Mouse (Mus musculus) heart, adult 2 months (tissue): Measurements from ENCODE around the gene Pnma3. TPM values are rescaled to one million over a fixed set of nuclear protein-coding genes. Genes with fewer than 3 reads are reported as not detected.
"Not testable (repeated sequence)": the region's sequence is repeated elsewhere in the genome, so short reads cannot be mapped to it uniquely, and the experiment has no call there.

Source experiments
- DNase-seq, 2 experiments: peaks; one replicate each; pipeline ENCODE4 v3.0.0; 2021
- H3K27ac ChIP-seq: fragments of 200-600 bp; 2 replicates; pipeline ENCODE4 v1.8.1; 2022
- H3K27me3 ChIP-seq: fragments of 200-500 bp; 2 replicates; pipeline ENCODE4 v1.6.1; 2012; ENCODE audit warnings: mild to moderate bottlenecking, low read length, inconsistent platforms, mixed read lengths; ENCODE audit not compliant: control insufficient read depth, insufficient read depth
- H3K36me3 ChIP-seq: fragments of 200-500 bp; 2 replicates; pipeline ENCODE4 v1.6.1; 2012; ENCODE audit warnings: low read length, inconsistent platforms; ENCODE audit not compliant: control insufficient read depth, insufficient read depth
- H3K4me1 ChIP-seq: fragments of 200-500 bp; 2 replicates; pipeline ENCODE4 v1.6.1; 2011; ENCODE audit warnings: low read length; ENCODE audit not compliant: control insufficient read depth, insufficient read depth
- H3K4me3 ChIP-seq: fragments of 200-600 bp; 2 replicates; pipeline ENCODE4 v1.8.1; 2022
- H3K79me2 ChIP-seq: fragments of 200-500 bp; replicated peaks from 2 replicates; pipeline ENCODE4 v1.6.1; 2012; ENCODE audit warnings: mild to moderate bottlenecking, inconsistent platforms, low read length, moderate library complexity, mixed read lengths; ENCODE audit not compliant: control insufficient read depth, insufficient read depth
- H3K9ac ChIP-seq: fragments of 200-500 bp; 2 replicates; pipeline ENCODE4 v1.6.1; 2012; ENCODE audit warnings: low read depth, mild to moderate bottlenecking, control low read depth, inconsistent platforms, low read length, mixed read lengths
- CTCF ChIP-seq: fragments of 200-600 bp; IDR thresholded peaks from 2 replicates; pipeline ENCODE4 v1.8.1; 2022; ENCODE audit warnings: antibody characterized with exemption, mild to moderate bottlenecking, moderate library complexity
- EP300 ChIP-seq: fragments of 200-500 bp; IDR thresholded peaks from 2 replicates; pipeline ENCODE4 v1.6.1; 2011; ENCODE audit warnings: low read depth, low read length, control low read depth; ENCODE audit not compliant: insufficient read depth
- POLR2A ChIP-seq: fragments of 200-500 bp; IDR thresholded peaks from 2 replicates; pipeline ENCODE4 v1.6.1; 2011; ENCODE audit warnings: mild to moderate bottlenecking, low read depth, low read length, control low read depth; ENCODE audit not compliant: insufficient read depth
- WGBS: fragments of 180-500 bp; shearing (Covaris S2); methylation state at CpG from one replicate; pipeline ENCODE4 v1.1.7; 2018; 5-methylcytosine and 5-hydroxymethylcytosine counted together
- intact Hi-C: fragments of 180-260 bp; cut with DNase I; formaldehyde crosslinking; loops from one replicate; pipeline ENCODE4 v1.15.1; 2025
- polyA plus RNA-seq: library from polyadenylated mRNA; depleted of rRNA; stranded (reverse); fragments of >200 nt; gene quantifications from 2 replicates; pipeline ENCODE4 v1.2.3, GENCODE M21; 2012; rRNA removed
- total RNA-seq, 2 experiments: library from RNA; stranded (reverse); gene quantifications; 2 replicates each; pipeline ENCODE4 v1.2.3; 2021

The Pnma3 gene
- total and polyA plus RNA-seq, 3 experiments, result not detected

DNA sequence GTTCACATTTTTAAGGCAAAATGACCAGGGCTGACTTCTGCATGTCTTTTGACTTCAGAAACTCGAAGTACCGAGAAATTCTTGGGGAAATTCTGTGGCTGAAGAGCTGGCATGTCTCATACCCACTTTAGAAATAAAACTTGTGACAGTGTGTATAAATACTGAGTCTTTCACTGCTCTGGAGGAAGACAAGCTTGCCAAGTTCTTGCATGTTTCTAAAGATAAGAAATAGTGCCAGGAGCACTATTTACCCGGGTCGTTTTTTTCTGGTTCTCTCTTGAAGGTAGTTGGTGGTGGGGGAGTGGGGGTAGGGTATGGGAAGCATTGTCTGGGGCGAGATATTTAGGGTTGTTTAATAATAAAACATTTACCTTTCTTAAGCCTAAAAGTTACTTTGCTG is 2.3 kb upstream of the Pnma3 start:
- Histone ChIP-seq H3K79me2 (no peaks in the 10 kb centered on the region), H3K27ac (no peak overlapping the region), H3K4me1 (no peaks in the 10 kb centered on the region), H3K4me3 (no peak overlapping the region), H3K27me3 (no peaks in the 10 kb centered on the region), H3K9ac (no peak overlapping the region), H3K36me3 (no peaks in the 10 kb centered on the region)
- no peak for DNase-seq
- WGBS, result 38% methylated on average over 5 of the region's 5 CpGs
- intact Hi-C loops, result no loop called here
- no peak for TF ChIP-seq CTCF
- TF ChIP-seq POLR2A, result no peak
- TF ChIP-seq EP300, result no peak

DNA sequence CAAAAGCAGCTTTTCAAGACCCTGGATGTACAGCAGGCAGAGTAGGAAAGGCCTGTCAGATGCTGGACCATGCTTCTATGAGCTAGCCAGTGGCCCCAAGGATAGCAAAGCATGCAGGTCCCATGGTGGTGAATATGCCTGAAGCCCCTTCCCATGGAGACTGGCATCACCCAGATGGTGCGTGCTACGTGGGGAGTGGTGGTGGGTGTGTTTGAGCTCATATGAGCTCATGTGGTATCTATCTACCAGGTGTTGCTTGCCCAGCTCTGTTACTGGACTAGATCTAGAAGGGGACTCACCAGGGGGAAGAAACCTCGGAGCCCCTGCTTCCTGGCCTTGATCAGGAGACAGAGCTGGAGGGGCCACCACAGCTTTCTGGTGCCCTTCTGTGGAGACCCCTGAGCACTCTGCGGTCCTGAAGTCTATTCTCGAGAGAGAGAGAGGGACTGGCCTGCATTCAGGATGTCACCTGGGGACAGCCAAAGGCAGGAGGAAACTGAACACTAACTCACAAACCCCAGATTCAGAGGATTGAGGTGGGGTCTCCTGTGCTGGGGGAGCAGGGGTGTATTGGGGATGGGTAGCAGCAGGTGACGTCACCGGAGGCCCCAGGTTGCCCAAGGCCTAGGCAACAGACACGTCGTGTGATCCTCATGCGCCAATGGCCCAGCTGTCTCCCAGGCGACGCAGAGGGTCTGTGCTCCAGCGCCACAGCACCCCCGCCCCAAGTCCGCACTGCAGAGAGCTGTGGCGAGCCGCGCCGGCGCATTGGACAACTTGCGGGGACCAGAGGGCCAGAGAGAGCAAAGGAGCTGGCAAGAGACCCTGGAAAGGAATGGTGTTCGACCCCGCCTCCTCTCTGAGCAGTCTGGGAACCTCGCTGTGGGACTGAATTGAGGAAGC is 824 bp upstream of the Pnma3 start:
- Histone ChIP-seq H3K4me3 (no peak overlapping the region), H3K27ac (no peak overlapping the region), H3K27me3 (no peaks in the 10 kb centered on the region), H3K79me2 (no peaks in the 10 kb centered on the region), H3K9ac (no peak overlapping the region), H3K36me3 (no peaks in the 10 kb centered on the region), H3K4me1 (no peaks in the 10 kb centered on the region)
- WGBS, result 42% methylated on average over 24 of the region's 24 CpGs
- no peak for DNase-seq
- no peak for TF ChIP-seq POLR2A
- no peak for TF ChIP-seq CTCF
- TF ChIP-seq EP300, result no peak
- intact Hi-C loops, result no loop called here

DNA sequence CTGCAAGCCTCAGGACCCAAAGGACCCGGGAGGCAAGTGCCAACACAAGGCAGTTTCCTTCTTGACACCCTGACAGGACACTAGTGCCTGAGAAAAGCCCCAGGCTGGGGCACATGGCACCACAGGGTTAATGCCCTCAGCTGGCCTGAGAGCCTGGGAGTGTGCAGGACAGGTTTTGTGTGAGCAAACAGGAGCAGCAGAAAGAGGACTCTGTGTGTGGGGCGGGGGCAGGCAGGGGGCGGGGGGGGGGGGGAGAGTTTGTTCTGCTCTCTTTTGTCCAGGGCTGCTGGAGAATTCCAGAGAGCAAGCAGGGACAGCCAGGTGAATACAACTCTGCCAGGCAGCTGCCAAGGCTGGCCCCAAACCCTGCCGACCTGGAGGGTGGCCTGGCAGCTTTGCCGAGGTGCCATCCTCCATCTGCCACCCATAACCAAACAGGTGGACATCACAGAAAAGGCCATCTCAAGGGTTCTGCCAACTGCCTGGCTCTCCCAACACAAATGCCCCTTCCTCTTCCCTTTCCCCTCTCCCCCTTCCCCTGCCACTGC is 2.3 kb downstream of the Pnma3 start:
- H3K36me3 ChIP-seq, intact Hi-C loops, H3K27me3 ChIP-seq, H3K4me1 ChIP-seq, H3K27ac ChIP-seq, DNase-seq, H3K9ac ChIP-seq, H3K79me2 ChIP-seq, H3K4me3 ChIP-seq: not testable (repeated sequence)
- 89% methylated on average over 2 of the region's 5 CpGs for WGBS

DNA sequence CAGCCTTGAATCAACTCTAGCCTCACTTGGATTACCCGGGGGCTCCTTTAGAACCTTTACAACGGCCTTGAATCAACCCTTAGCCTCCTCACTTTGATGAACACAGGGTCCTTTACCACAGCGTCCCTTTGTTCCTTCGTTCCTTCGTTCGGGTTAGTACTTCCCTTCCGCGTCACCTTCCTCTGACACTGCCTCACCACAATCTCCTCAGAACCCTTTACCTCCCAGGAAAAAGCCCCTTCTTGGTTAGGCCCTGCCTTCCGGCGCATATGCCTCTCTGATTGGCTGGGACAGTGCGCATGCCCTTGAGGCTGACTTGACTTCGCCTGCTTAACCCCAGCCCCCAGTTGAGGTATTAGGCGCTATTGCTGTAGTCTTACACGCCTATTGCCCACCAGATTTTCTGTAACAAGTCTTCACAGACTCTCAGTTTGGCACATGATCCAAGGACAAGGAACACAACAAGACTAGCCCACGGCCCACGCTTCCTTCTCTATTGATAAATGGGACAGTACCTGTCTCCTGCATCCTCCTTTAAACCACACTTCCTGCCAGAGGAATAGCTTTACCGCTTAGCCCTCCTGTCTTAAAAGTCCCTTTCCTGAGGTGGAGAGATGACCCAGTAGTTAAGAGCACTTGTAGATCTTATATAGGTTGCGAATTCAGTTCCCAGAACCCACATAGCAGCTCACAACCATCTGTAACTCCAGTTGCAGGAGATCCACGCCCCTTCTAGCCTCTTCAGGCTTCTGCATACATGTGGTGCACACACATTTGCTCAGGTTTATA is 17.9 kb downstream of the Pnma3 start, which contains the start of gene Xlr4a:
TSS of gene Xlr4a (minus strand) at position 212 of the 789 bp plus-strand sequence.
- H3K9ac ChIP-seq, H3K4me1 ChIP-seq, intact Hi-C loops, H3K36me3 ChIP-seq, H3K27ac ChIP-seq, H3K27me3 ChIP-seq, DNase-seq, H3K79me2 ChIP-seq, H3K4me3 ChIP-seq: not testable (repeated sequence)
- 75% methylated on average over 19 of the region's 19 CpGs for WGBS

DNA sequence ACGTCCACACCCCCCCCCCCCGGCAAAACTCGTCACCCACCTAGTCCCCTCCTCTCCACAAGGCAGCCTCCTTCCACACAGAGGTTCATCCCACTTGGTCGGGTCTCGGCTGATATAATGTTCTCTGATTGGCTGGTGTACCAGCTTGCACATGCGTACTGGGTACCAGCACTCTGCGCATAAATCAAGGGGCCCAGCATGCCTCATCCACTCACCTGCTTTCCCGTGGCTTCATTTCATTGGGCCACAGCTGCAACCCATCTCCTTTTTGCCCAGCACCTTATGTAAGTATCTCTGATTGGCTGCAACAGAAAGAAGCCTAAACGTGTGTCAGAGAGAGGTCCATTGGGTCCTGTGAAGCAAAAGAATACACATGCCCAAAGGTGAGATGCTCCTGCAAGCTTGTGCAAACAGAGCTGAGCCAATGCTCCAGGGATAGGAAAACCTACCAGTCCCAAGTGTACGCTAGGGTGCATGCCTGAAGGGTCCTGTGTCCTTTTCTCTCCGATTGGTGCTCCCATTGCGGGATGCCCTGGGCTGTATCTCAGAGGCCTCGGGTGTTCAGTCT is 32.4 kb downstream of the Pnma3 start, which contains the start of gene Xlr3a:
TSS of gene Xlr3a (minus strand) at position 155 of the 568 bp plus-strand sequence.
- H3K27me3 ChIP-seq, H3K27ac ChIP-seq, H3K9ac ChIP-seq, DNase-seq, intact Hi-C loops, H3K79me2 ChIP-seq, H3K4me1 ChIP-seq, H3K4me3 ChIP-seq, H3K36me3 ChIP-seq: not testable (repeated sequence)
- 65% methylated on average over 13 of the region's 13 CpGs for WGBS

DNA sequence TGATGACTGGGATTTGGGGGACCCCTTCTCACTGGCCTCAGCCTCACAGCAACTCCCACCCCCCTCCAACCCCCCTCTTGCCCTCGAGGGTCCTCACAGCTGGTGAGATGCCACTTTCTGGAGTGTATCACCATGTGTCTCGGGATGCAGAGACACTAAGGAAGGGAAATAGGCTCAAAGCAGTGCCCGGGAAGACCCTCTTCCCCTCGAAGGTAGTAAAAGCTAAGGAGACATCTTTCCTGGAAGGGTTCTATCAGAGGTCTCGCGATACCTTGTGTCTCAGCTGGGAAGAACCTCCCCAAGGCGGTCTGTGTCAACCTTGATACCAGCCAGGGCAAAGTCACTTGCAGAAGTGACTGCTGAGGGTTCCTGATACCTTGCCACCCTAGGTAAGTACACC is 52.2 kb downstream of the Pnma3 start, which contains the start of gene Gm14685:
TSS of gene Gm14685 (plus strand) at position 301 of the 400 bp plus-strand sequence.
- WGBS, result no CpG with 5 or more reads among the region's 7 CpGs
- intact Hi-C loops, result not testable (repeated sequence)

More for the DNA sequence above, 52.2 kb downstream of the Pnma3 start, which contains the start of gene Gm14685:
- H3K27me3 ChIP-seq, H3K4me1 ChIP-seq, DNase-seq, H3K79me2 ChIP-seq, H3K36me3 ChIP-seq, H3K9ac ChIP-seq, H3K4me3 ChIP-seq, H3K27ac ChIP-seq: not testable (repeated sequence)

Other genes starting within 250 kb of the Pnma3 start
- not detected for gene Gabrq, start 239.6 kb upstream of the Pnma3 start, total RNA-seq
- 0.08 and 0.32 TPM in 2 replicates for gene Gabrq, start 239.6 kb upstream of the Pnma3 start, polyA plus RNA-seq
- 10 to 100 TPM; 25.9 to 31.5 TPM for gene Cetn2, start 146.4 kb upstream of the Pnma3 start, total RNA-seq
- 9.4 and 14.9 TPM in 2 replicates for gene Cetn2, start 146.4 kb upstream of the Pnma3 start, polyA plus RNA-seq
- gene Nsdhl, start 146.2 kb upstream of the Pnma3 start, total RNA-seq, result 1 to 10 TPM; 4.3 to 4.8 TPM
- gene Nsdhl, start 146.2 kb upstream of the Pnma3 start, polyA plus RNA-seq, result 5.2 and 8.5 TPM in 2 replicates
- gene Zfp185, start 77.4 kb upstream of the Pnma3 start, total RNA-seq, result 1 to 10 TPM in 1 of 2 experiments, under 1 TPM in 1; 0.81 to 1.2 TPM
- 1.2 and 1.8 TPM in 2 replicates for gene Zfp185, start 77.4 kb upstream of the Pnma3 start, polyA plus RNA-seq
- gene Pnma5, start 27.7 kb upstream of the Pnma3 start, total RNA-seq, result not detected
- gene Pnma5, start 27.7 kb upstream of the Pnma3 start, polyA plus RNA-seq, result not detected in 2 replicates
- 1 to 10 TPM in 1 of 2 experiments, under 1 TPM in 1; 0.68 to 3.4 TPM for gene Xlr4a, start 17.7 kb downstream of the Pnma3 start, total RNA-seq
- 0.15 and 0.39 TPM in 2 replicates for gene Xlr4a, start 17.7 kb downstream of the Pnma3 start, polyA plus RNA-seq
- 1 to 10 TPM in 1 of 2 experiments, under 1 TPM in 1; 0.32 to 1.3 TPM for gene Xlr3a, start 32.3 kb downstream of the Pnma3 start, total RNA-seq
- 0.23 and 0.76 TPM in 2 replicates for gene Xlr3a, start 32.3 kb downstream of the Pnma3 start, polyA plus RNA-seq
- gene Gm14685, start 52.3 kb downstream of the Pnma3 start, total RNA-seq, result not detected
- 0.08 TPM in 1 of 2 replicates, not detected in the other for gene Gm14685, start 52.3 kb downstream of the Pnma3 start, polyA plus RNA-seq
- gene Xlr5b, start 84.0 kb downstream of the Pnma3 start, total RNA-seq, result not detected
- gene Xlr5b, start 84.0 kb downstream of the Pnma3 start, polyA plus RNA-seq, result not detected in 2 replicates
- not detected for gene DXBay18, start 84.7 kb downstream of the Pnma3 start, total RNA-seq
- not detected in 2 replicates for gene DXBay18, start 84.7 kb downstream of the Pnma3 start, polyA plus RNA-seq
- not detected for gene Spin2d, start 112.2 kb downstream of the Pnma3 start, total RNA-seq
- not detected in 2 replicates for gene Spin2d, start 112.2 kb downstream of the Pnma3 start, polyA plus RNA-seq
- gene Xlr3b, start 127.4 kb downstream of the Pnma3 start, total RNA-seq, result under 1 TPM; 0.25 to 0.99 TPM
- 0.35 and 0.59 TPM in 2 replicates for gene Xlr3b, start 127.4 kb downstream of the Pnma3 start, polyA plus RNA-seq
- 1 to 10 TPM in 1 of 2 experiments, under 1 TPM in 1; 0.32 to 1.9 TPM for gene Xlr4b, start 149.5 kb downstream of the Pnma3 start, total RNA-seq
- 0.20 and 0.29 TPM in 2 replicates for gene Xlr4b, start 149.5 kb downstream of the Pnma3 start, polyA plus RNA-seq
- gene F8a, start 163.5 kb downstream of the Pnma3 start, total RNA-seq, result 1 to 10 TPM; 6.0 to 6.9 TPM
- gene F8a, start 163.5 kb downstream of the Pnma3 start, polyA plus RNA-seq, result 5.1 and 5.9 TPM in 2 replicates
- not detected for gene Xlr4c, start 178.3 kb downstream of the Pnma3 start, total RNA-seq
- not detected in 2 replicates for gene Xlr4c, start 178.3 kb downstream of the Pnma3 start, polyA plus RNA-seq
- not detected for gene Xlr3c, start 200.6 kb downstream of the Pnma3 start, total RNA-seq
- gene Xlr3c, start 200.6 kb downstream of the Pnma3 start, polyA plus RNA-seq, result not detected in 2 replicates
- gene Xlr5a, start 228.2 kb downstream of the Pnma3 start, total RNA-seq, result not detected
- gene Xlr5a, start 228.2 kb downstream of the Pnma3 start, polyA plus RNA-seq, result not detected in 2 replicates
- not detected for gene Xlr5c, start 228.2 kb downstream of the Pnma3 start, total RNA-seq
- not detected in 2 replicates for gene Xlr5c, start 228.2 kb downstream of the Pnma3 start, polyA plus RNA-seq